Mouse (Mus musculus): ENCODE measurements around the gene Atp6v0a1. TPM values are rescaled to one million over a fixed set of nuclear protein-coding genes. Genes with fewer than 3 reads are reported as not detected.

Gene Atp6v0a1
- total and polyA plus RNA-seq, 3 experiments = 14.1 to 63.4 (median 36.1) TPM

GRCm38 (mm10) chr11:101080421-101080820 lies 71.2 kb downstream of the Atp6v0a1 start:
- Histone ChIP-seq H3K4me2 (ENCODE audit: insufficient read depth, low read depth, poor library complexity, severe bottlenecking) (no peak overlapping the region), H3K4me3 (replicated peaks in 1 of 3; ENCODE audit: low read depth in 2 of 3, low read length in 2 of 3, poor library complexity in 1 of 3) (no peak overlapping the region), H3K27me3 (replicated peaks) (peaks cover 3% of the 10 kb centered on the region), H3K36me3 (replicated peaks in 1 of 2; ENCODE audit: control insufficient read depth in 1 of 2, insufficient read depth in 1 of 2, low read length in 1 of 2) (peaks cover 16 to 32% of the 10 kb centered on the region in 2 experiments), H3K79me2 (replicated peaks; ENCODE audit: control insufficient read depth, extremely low read depth, insufficient read depth, poor library complexity, severe bottlenecking) (peaks cover 14% of the 10 kb centered on the region; the same call in 1 of the 2 replicates), H3K4me1 (ENCODE audit: control insufficient read depth in 1 of 2, insufficient read depth in 2 of 2) (peaks cover 11 to 29% of the 10 kb centered on the region in 2 experiments), H3K9me3 (replicated peaks; ENCODE audit: low read length) (no peaks in the 10 kb centered on the region), H3K27ac (ENCODE audit: insufficient read depth, low read depth) (no peak overlapping the region), H3K9ac (ENCODE audit: insufficient read depth, low read depth) (no peak overlapping the region)
- in situ Hi-C loops (cut with MboI; ENCODE audit: low pct_ligation_motif_present, low pct_unique_long_range_greater_than_20kb, low sequenced_read_pairs) (loop anchor here (5.0 to 10.0 kb wide), 2 partner anchors 102 to 224 kb away; partner anchors contain the start of gene Becn1), dilution Hi-C loops (cut with MboI; ENCODE audit: extremely low pct_ligation_motif_present, extremely low pct_unique_long_range_greater_than_20kb, low sequenced_read_pairs) (no loop called here)
- no peak for DNase-seq (ENCODE audit: extremely low read depth)
- TF ChIP-seq EP300 (IDR thresholded peaks at IDR 0.05; ENCODE audit: low read length) (no peak), RAD21 (IDR thresholded peaks at IDR 0.05; ENCODE audit: low read depth, low read length) (no peak)

DNA sequence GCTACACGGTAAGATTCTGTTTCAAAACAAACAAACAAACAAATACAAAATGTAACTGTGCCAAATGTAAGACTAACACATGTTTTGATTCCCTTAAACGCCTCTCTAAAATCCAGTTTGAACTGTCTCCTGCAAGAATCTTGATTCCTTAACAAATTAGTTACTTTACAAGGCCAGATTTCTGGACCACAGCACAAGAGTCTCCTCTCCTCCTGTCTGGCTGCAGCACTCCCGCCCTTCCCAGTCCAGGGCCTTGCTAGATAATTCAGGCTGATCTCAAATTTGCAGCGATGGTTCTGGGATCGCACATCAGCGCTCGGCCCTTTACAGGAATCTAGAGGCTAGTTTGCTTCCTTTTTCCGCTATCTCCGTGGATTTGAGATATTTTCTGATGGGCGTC lies 72.4 kb downstream of the Atp6v0a1 start:
- Histone ChIP-seq H3K9me3 (replicated peaks; ENCODE audit: low read length) (no peaks in the 10 kb centered on the region), H3K27ac (ENCODE audit: insufficient read depth, low read depth) (no peak overlapping the region), H3K36me3 (replicated peaks in 1 of 2; ENCODE audit: control insufficient read depth in 1 of 2, insufficient read depth in 1 of 2, low read length in 1 of 2) (peaks cover 16 to 34% of the 10 kb centered on the region in 2 experiments), H3K27me3 (replicated peaks) (peaks cover 3% of the 10 kb centered on the region), H3K79me2 (replicated peaks; ENCODE audit: control insufficient read depth, extremely low read depth, insufficient read depth, poor library complexity, severe bottlenecking) (peaks cover 14% of the 10 kb centered on the region; the same call in 1 of the 2 replicates), H3K4me2 (ENCODE audit: insufficient read depth, low read depth, poor library complexity, severe bottlenecking) (peak overlapping the region; percentile 79), H3K9ac (ENCODE audit: insufficient read depth, low read depth) (peak overlapping the region; percentile 60), H3K4me3 (replicated peaks in 1 of 3; ENCODE audit: low read depth in 2 of 3, low read length in 2 of 3, poor library complexity in 1 of 3) (peak overlapping the region in 2 of 3 experiments; percentile 75 to 94), H3K4me1 (ENCODE audit: control insufficient read depth in 1 of 2, insufficient read depth in 2 of 2) (peaks cover 17 to 41% of the 10 kb centered on the region in 2 experiments)
- DNase-seq (ENCODE audit: extremely low read depth) = no peak
- TF ChIP-seq MXI1 (IDR thresholded peaks at IDR 0.05; ENCODE audit: low read depth, low read length) = no peak; the same call in 1 of the 2 replicates
- in situ Hi-C loops (cut with MboI; ENCODE audit: low pct_ligation_motif_present, low pct_unique_long_range_greater_than_20kb, low sequenced_read_pairs) (loop anchor here (5.0 to 10.0 kb wide), 2 partner anchors 101 to 223 kb away; partner anchors contain the start of gene Becn1), dilution Hi-C loops (cut with MboI; ENCODE audit: extremely low pct_ligation_motif_present, extremely low pct_unique_long_range_greater_than_20kb, low sequenced_read_pairs) (no loop called here)

GRCm38 (mm10) chr11:101082208-101083082 lies 73.2 kb downstream of the Atp6v0a1 start, which contains the start of gene Coasy:
Coasy (plus strand) TSS chr11:101082565.
- Histone ChIP-seq H3K9ac (ENCODE audit: insufficient read depth, low read depth) (peak within 1 kb of the TSS; percentile 95), H3K4me3 (replicated peaks in 1 of 3; ENCODE audit: low read depth in 2 of 3, low read length in 2 of 3, poor library complexity in 1 of 3) (peak within 1 kb of the TSS; percentile 75 to 100 (median 88)), H3K4me1 (ENCODE audit: control insufficient read depth in 1 of 2, insufficient read depth in 2 of 2) (peaks cover 17 to 43% of the 10 kb centered on the region in 2 experiments), H3K79me2 (replicated peaks; ENCODE audit: control insufficient read depth, extremely low read depth, insufficient read depth, poor library complexity, severe bottlenecking) (peaks cover 14% of the 10 kb centered on the region; the same call in 1 of the 2 replicates), H3K27ac (ENCODE audit: insufficient read depth, low read depth) (peak within 1 kb of the TSS; percentile 55), H3K9me3 (replicated peaks; ENCODE audit: low read length) (no peaks in the 10 kb centered on the region), H3K36me3 (replicated peaks in 1 of 2; ENCODE audit: control insufficient read depth in 1 of 2, insufficient read depth in 1 of 2, low read length in 1 of 2) (peaks cover 14 to 28% of the 10 kb centered on the region in 2 experiments), H3K27me3 (replicated peaks) (peaks cover 3% of the 10 kb centered on the region), H3K4me2 (ENCODE audit: insufficient read depth, low read depth, poor library complexity, severe bottlenecking) (peak within 1 kb of the TSS; percentile 80)
- peak; percentile 94 for DNase-seq (ENCODE audit: extremely low read depth)
- in situ Hi-C loops (cut with MboI; ENCODE audit: low pct_ligation_motif_present, low pct_unique_long_range_greater_than_20kb, low sequenced_read_pairs) (loop anchor here (5.0 to 10.0 kb wide), 2 partner anchors 100 to 222 kb away; partner anchors contain the start of gene Becn1), dilution Hi-C loops (cut with MboI; ENCODE audit: extremely low pct_ligation_motif_present, extremely low pct_unique_long_range_greater_than_20kb, low sequenced_read_pairs) (no loop called here)
- TF ChIP-seq MYC (IDR thresholded peaks at IDR 0.05; ENCODE audit: low read depth, low read length) (peak; percentile 18; the same call in 1 of the 2 replicates), TBP (conservative IDR thresholded peaks at IDR 0.05; ENCODE audit: low read depth, low read length) (peak; percentile 87; the same call in 1 of the 2 replicates), UBTF (IDR thresholded peaks at IDR 0.05; ENCODE audit: low read depth, low read length) (no peak; the same call in 1 of the 2 replicates), SIN3A (IDR thresholded peaks at IDR 0.05; ENCODE audit: low read length) (peak; percentile 98), JUN (IDR thresholded peaks at IDR 0.05; ENCODE audit: insufficient read depth, low read depth, low read length) (no peak; the same call in 1 of the 2 replicates), NRF1 (IDR thresholded peaks at IDR 0.05; ENCODE audit: low read depth, low read length) (peak; percentile 18; the same call in 1 of the 2 replicates), JUND (conservative IDR thresholded peaks at IDR 0.05; ENCODE audit: low read depth, low read length) (0 out of 2 replicates have a peak, but pooled peaks have one; percentile 31), MAFK (IDR thresholded peaks at IDR 0.05; ENCODE audit: insufficient replicate concordance, low read length) (peak; percentile 45; the same call in 1 of the 2 replicates), NELFE (IDR thresholded peaks at IDR 0.05; ENCODE audit: low read depth, low read length) (peak; percentile 96), GABPA (IDR thresholded peaks at IDR 0.05; ENCODE audit: insufficient replicate concordance, low read depth, low read length) (no peak; the same call in 1 of the 2 replicates), MEF2A (IDR thresholded peaks at IDR 0.05; ENCODE audit: borderline replicate concordance, low read depth, low read length) (0 out of 2 replicates have a peak, but pooled peaks have one; percentile 18), ELF1 (IDR thresholded peaks at IDR 0.05; ENCODE audit: low read depth, low read length) (peak; percentile 92), ETS1 (conservative IDR thresholded peaks at IDR 0.05; ENCODE audit: low read depth, low read length) (no peak), IRF4 (IDR thresholded peaks at IDR 0.05; ENCODE audit: low read depth, low read length) (peak; percentile 69), TCF12 (IDR thresholded peaks at IDR 0.05; ENCODE audit: low read depth, low read length) (peak; percentile 62), MAZ (IDR thresholded peaks at IDR 0.05; ENCODE audit: low read depth, low read length) (peak; percentile 91), USF2 (conservative IDR thresholded peaks at IDR 0.05; ENCODE audit: low read depth, low read length) (no peak), KAT2A (IDR thresholded peaks at IDR 0.05; ENCODE audit: insufficient replicate concordance, low read length) (peak; percentile 74; the same call in 1 of the 2 replicates)

Data from CH12.LX (cell line).